Mouse (Mus musculus): Measurements from ENCODE around the gene Olfr849. TPM values are rescaled to one million over a fixed set of nuclear protein-coding genes. Genes with fewer than 3 reads are reported as not detected.

Olfr849 gene
- not detected in 2 replicates for polyA plus RNA-seq (2012)

GRCm38 (mm10) chr9:19439966-19440365 lies at the start of gene Olfr849:
Gene Olfr849, plus strand, starts transcription at chr9:19440266.

GRCm38 (mm10) chr9:19478148-19478547 lies 38.1 kb downstream of the Olfr849 start, which contains the start of gene Olfr850:
Gene Olfr850, minus strand, starts transcription at chr9:19478248.

GRCm38 (mm10) chr9:19492995-19493394 lies 52.9 kb downstream of the Olfr849 start, which contains the start of gene Olfr851:
Gene Olfr851, plus strand, starts transcription at chr9:19493295.

Other genes starting within 250 kb of the Olfr849 start
- gene Olfr843, start 188.3 kb upstream of the Olfr849 start, polyA plus RNA-seq (2012) = 0.01 TPM in 1 of 2 replicates, not detected in the other
- not detected in 2 replicates for gene Olfr844, start 123.9 kb upstream of the Olfr849 start, polyA plus RNA-seq (2012)
- gene Olfr845, start 103.8 kb upstream of the Olfr849 start, polyA plus RNA-seq (2012) = 0.04 TPM in 1 of 2 replicates, not detected in the other
- 0.03 TPM in 1 of 2 replicates, not detected in the other for gene Olfr846, start 76.3 kb upstream of the Olfr849 start, polyA plus RNA-seq (2012)
- gene Olfr847, start 61.6 kb upstream of the Olfr849 start, polyA plus RNA-seq (2012) = not detected in 2 replicates
- not detected in 2 replicates for gene Olfr850, start 38.0 kb downstream of the Olfr849 start, polyA plus RNA-seq (2012)
- not detected in 2 replicates for gene Olfr851, start 53.0 kb downstream of the Olfr849 start, polyA plus RNA-seq (2012)
- gene Olfr853, start 100.8 kb downstream of the Olfr849 start, polyA plus RNA-seq (2012) = not detected in 2 replicates
- not detected in 2 replicates for gene Olfr854, start 127.1 kb downstream of the Olfr849 start, polyA plus RNA-seq (2012)
- gene Olfr855, start 142.4 kb downstream of the Olfr849 start, polyA plus RNA-seq (2012) = not detected in 2 replicates
- 0.64 and 0.76 TPM in 2 replicates for gene Zfp317, start 181.8 kb downstream of the Olfr849 start, polyA plus RNA-seq (2012)